Mouse (Mus musculus) kidney, adult 2 months (tissue): ENCODE measurements around the gene Gm20715.
"Not testable (repeated sequence)": the region's sequence is repeated elsewhere in the genome, so short reads cannot be mapped to it uniquely, and the experiment has no call there.

ENCODE experiments used
- CTCF ChIP-seq: fragments of 200-500 bp; conservative IDR thresholded peaks from 2 replicates; pipeline ENCODE4 v1.5.1; 2011; ENCODE audit warnings: low read depth, mild to moderate bottlenecking, control low read depth, low read length, moderate library complexity, mixed read lengths; ENCODE audit not compliant: insufficient read depth, insufficient read length
- POLR2A ChIP-seq: fragments of 200-500 bp; IDR thresholded peaks from one replicate; pipeline ENCODE4 v1.6.1; 2011; ENCODE audit warnings: low read depth, low read length, control low read depth

GRCm38 (mm10) chr7:6368146-6368545, 41.9 kb upstream of the Gm20715 start:
- not testable (repeated sequence) for TF ChIP-seq CTCF, POLR2A
